Mouse (Mus musculus) midbrain, embryonic 16.5 days (tissue): ENCODE data around the gene Bhlhe41. TPM values are rescaled to one million over a fixed set of nuclear protein-coding genes. Genes with fewer than 3 reads are reported as not detected.

Experiments
- ATAC-seq: fragments of 200-750 bp; cut with Nextera tagmentation; 2 replicates; pipeline ENCODE4 v1.8.0; 2017; ENCODE audit warnings: moderate TSS enrichment
- H3K27ac ChIP-seq: fragments of 300-500 bp; sonication (generic); 2 replicates; pipeline ENCODE4 v1.5.1; 2014; ENCODE audit warnings: mild to moderate bottlenecking, low read length, mixed read lengths
- H3K27me3 ChIP-seq: fragments of 300-500 bp; sonication (generic); 2 replicates; pipeline ENCODE4 v1.6.1; 2014; ENCODE audit warnings: low read depth, low read length, mixed read lengths; ENCODE audit not compliant: control insufficient read depth, insufficient read depth
- H3K36me3 ChIP-seq: fragments of 300-500 bp; sonication (generic); 2 replicates; pipeline ENCODE4 v1.6.1; 2014; ENCODE audit warnings: mild to moderate bottlenecking, low read length, moderate library complexity, mixed read lengths; ENCODE audit not compliant: control insufficient read depth, insufficient read depth
- H3K4me1 ChIP-seq: fragments of 300-500 bp; sonication (generic); 2 replicates; pipeline ENCODE4 v1.6.1; 2014; ENCODE audit warnings: mild to moderate bottlenecking, low read length, mixed read lengths; ENCODE audit not compliant: control insufficient read depth, insufficient read depth
- H3K4me2 ChIP-seq: fragments of 300-500 bp; sonication (generic); 2 replicates; pipeline ENCODE4 v1.6.1; 2014; ENCODE audit warnings: mild to moderate bottlenecking, low read length, mixed read lengths
- H3K4me3 ChIP-seq: fragments of 300-500 bp; sonication (generic); 2 replicates; pipeline ENCODE4 v1.5.1; 2014; ENCODE audit warnings: low read depth, mild to moderate bottlenecking, low read length, moderate library complexity, mixed read lengths
- H3K9ac ChIP-seq: fragments of 300-500 bp; sonication (generic); 2 replicates; pipeline ENCODE4 v1.6.1; 2014; ENCODE audit warnings: low read depth, low read length, mixed read lengths
- H3K9me3 ChIP-seq: fragments of 300-500 bp; sonication (generic); replicated peaks from 2 replicates; pipeline ENCODE4 v1.6.1; 2014; ENCODE audit warnings: mild to moderate bottlenecking, low read length, mixed read lengths; ENCODE audit not compliant: control insufficient read depth, poor library complexity, severe bottlenecking
- WGBS: fragments of 180-500 bp; shearing (Covaris S2); extraction: QIAGEN DNeasy Blood & Tissue Kit; methylation state at CpG from one replicate; pipeline ENCODE4 v1.1.7; 2014; 5-methylcytosine and 5-hydroxymethylcytosine counted together
- polyA plus RNA-seq: library from polyadenylated mRNA; unstranded; fragments of >200 nt; fragmentation: Nextera tagmentation; extraction: Ambion mirVana; gene quantifications from 2 replicates; pipeline ENCODE4 v1.2.1, GENCODE M21; 2015

Bhlhe41 gene
- polyA plus RNA-seq, 1 experiment from 2014 or later = 9.7 TPM

GRCm38 (mm10) chr6:145862739-145863064 is 2.7 kb downstream of the Bhlhe41 start:
- H3K4me3 ChIP-seq = peak overlapping the region; percentile 81
- 0 out of 2 replicates have a peak, but pooled peaks have one; percentile 0 for ATAC-seq
- H3K4me1 ChIP-seq = peaks cover 21% of the 10 kb centered on the region
- peaks cover 3% of the 10 kb centered on the region; the same call in 1 of the 2 replicates for H3K27me3 ChIP-seq
- H3K9me3 ChIP-seq = no peaks in the 10 kb centered on the region
- no peaks in the 10 kb centered on the region for H3K36me3 ChIP-seq
- peak overlapping the region; percentile 73 for H3K27ac ChIP-seq
- peak overlapping the region; percentile 92 for H3K9ac ChIP-seq
- H3K4me2 ChIP-seq = peak overlapping the region; percentile 100
- under 1% methylated on average over 35 of the region's 35 CpGs for WGBS

- H3K27ac ChIP-seq = no peak overlapping the region
- H3K27me3 ChIP-seq = peaks cover 7% of the 10 kb centered on the region; the same call in 1 of the 2 replicates
- H3K36me3 ChIP-seq = no peaks in the 10 kb centered on the region
- H3K9me3 ChIP-seq = no peaks in the 10 kb centered on the region
- peak overlapping the region; percentile 92 for H3K9ac ChIP-seq
- H3K4me3 ChIP-seq = peak overlapping the region; percentile 81
- 19% methylated on average over 4 of the region's 4 CpGs for WGBS
- H3K4me2 ChIP-seq = peak overlapping the region; percentile 100
- peaks cover 21% of the 10 kb centered on the region for H3K4me1 ChIP-seq
- ATAC-seq = no peak
Observed at GRCm38 (mm10) chr6:145862321-145862720, 3.0 kb downstream of the Bhlhe41 start.

- no peak overlapping the region for H3K27ac ChIP-seq
- H3K27me3 ChIP-seq = peaks cover 7% of the 10 kb centered on the region; the same call in 1 of the 2 replicates
- no peak for ATAC-seq
- H3K36me3 ChIP-seq = no peaks in the 10 kb centered on the region
- H3K4me2 ChIP-seq = peak overlapping the region; percentile 100
- H3K4me1 ChIP-seq = peaks cover 19% of the 10 kb centered on the region
- no peaks in the 10 kb centered on the region for H3K9me3 ChIP-seq
- 64% methylated on average over 9 of the region's 9 CpGs for WGBS
- no peak overlapping the region for H3K9ac ChIP-seq
- H3K4me3 ChIP-seq = peak overlapping the region; percentile 81
Observed at GRCm38 (mm10) chr6:145861462-145862227, 3.7 kb downstream of the Bhlhe41 start.

DNA sequence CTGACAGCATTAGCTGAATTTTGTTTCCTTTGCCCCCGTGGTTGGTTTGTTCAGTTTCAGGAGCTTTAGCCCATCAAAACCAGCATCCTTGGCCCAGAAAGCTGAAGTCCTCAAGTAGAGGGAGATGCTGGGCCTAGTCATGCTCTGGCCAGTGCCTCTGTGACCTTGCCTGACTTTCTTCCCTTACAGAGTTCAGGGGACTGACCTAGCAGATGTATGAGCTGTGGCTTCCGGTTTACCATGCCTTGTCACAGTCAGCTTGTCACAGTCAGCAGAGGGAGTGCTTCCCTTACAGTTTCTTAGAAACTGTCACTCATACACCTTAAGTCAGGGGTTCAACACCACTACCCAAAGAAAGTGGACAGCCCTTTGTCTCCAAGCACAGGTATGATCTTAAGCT is 5.0 kb downstream of the Bhlhe41 start:
- no peak for ATAC-seq
- H3K4me2 ChIP-seq = no peak overlapping the region

GRCm38 (mm10) chr6:145858414-145858813 is 6.9 kb downstream of the Bhlhe41 start:
- Histone ChIP-seq H3K9me3 (no peaks in the 10 kb centered on the region), H3K9ac (no peak overlapping the region), H3K4me2 (no peak overlapping the region), H3K27me3 (peaks cover 7% of the 10 kb centered on the region; the same call in 1 of the 2 replicates), H3K36me3 (no peaks in the 10 kb centered on the region), H3K27ac (no peak overlapping the region), H3K4me1 (peaks cover 17% of the 10 kb centered on the region), H3K4me3 (no peak overlapping the region)
- WGBS = 76% methylated on average over 8 of the region's 8 CpGs
- no peak for ATAC-seq

More for the DNA sequence above, 5.0 kb downstream of the Bhlhe41 start:
- Histone ChIP-seq H3K9me3 (no peaks in the 10 kb centered on the region), H3K4me1 (peaks cover 24% of the 10 kb centered on the region), H3K27me3 (peaks cover 7% of the 10 kb centered on the region; the same call in 1 of the 2 replicates), H3K36me3 (no peaks in the 10 kb centered on the region), H3K4me3 (no peak overlapping the region), H3K27ac (no peak overlapping the region), H3K9ac (no peak overlapping the region)
- 46% methylated on average over 2 of the region's 2 CpGs for WGBS

GRCm38 (mm10) chr6:145857428-145857827 is 7.9 kb downstream of the Bhlhe41 start:
- ATAC-seq = no peak
- H3K27me3 ChIP-seq = peaks cover 7% of the 10 kb centered on the region; the same call in 1 of the 2 replicates
- WGBS = 82% methylated on average over 7 of the region's 7 CpGs
- no peak overlapping the region for H3K9ac ChIP-seq
- no peaks in the 10 kb centered on the region for H3K36me3 ChIP-seq
- peaks cover 17% of the 10 kb centered on the region for H3K4me1 ChIP-seq
- H3K4me3 ChIP-seq = no peak overlapping the region
- H3K4me2 ChIP-seq = no peak overlapping the region
- H3K9me3 ChIP-seq = no peaks in the 10 kb centered on the region
- no peak overlapping the region for H3K27ac ChIP-seq

DNA sequence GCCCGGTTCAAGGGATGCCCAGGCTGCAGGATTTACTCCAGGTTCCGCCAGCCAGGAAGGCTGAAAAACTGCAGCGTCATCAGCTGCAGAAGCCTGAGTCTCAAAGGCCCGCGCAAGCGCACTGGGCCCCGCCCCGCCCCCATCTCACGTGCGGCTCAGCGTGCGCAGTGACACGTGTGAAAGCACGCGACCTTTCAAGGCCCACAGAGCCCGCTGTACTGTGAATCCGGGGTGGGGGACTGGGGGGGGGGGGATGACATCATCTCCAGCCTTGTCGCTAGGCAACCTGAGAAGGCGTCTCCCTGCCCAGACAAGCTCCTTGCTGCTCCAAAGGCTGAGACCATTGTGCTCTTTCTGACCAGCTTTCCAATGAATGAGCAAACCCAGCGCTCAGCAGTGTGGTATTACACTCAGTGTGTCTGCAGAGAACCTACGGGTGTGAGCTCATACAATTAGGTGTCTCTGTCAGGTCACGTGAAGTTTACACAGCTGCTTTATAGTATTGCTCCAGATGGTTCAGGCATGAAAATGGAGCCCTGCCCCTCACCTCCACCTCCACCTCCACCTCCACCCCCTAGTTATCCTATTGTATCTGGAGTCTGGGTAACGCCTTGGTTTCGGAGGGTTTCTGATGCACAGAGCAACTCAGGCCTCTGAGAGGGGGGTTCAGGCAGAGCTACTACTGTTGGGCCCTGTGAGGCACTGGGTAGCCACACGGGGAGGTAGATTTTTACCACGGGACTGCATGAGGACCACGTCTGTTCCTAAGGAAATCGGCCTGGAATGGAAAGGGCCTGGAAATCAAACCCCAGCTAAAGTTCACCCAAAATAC is 9.4 kb downstream of the Bhlhe41 start:
- H3K27me3 ChIP-seq = peaks cover 7% of the 10 kb centered on the region; the same call in 1 of the 2 replicates
- H3K36me3 ChIP-seq = no peaks in the 10 kb centered on the region
- peaks cover 15% of the 10 kb centered on the region for H3K4me1 ChIP-seq
- peak; percentile 94 for ATAC-seq
- H3K4me3 ChIP-seq = peak overlapping the region; percentile 31
- peak overlapping the region; percentile 52 for H3K9ac ChIP-seq
- H3K9me3 ChIP-seq = no peaks in the 10 kb centered on the region
- peak overlapping the region; percentile 57 for H3K4me2 ChIP-seq
- 2% methylated on average over 28 of the region's 28 CpGs for WGBS
- H3K27ac ChIP-seq = peak overlapping the region; percentile 69

DNA sequence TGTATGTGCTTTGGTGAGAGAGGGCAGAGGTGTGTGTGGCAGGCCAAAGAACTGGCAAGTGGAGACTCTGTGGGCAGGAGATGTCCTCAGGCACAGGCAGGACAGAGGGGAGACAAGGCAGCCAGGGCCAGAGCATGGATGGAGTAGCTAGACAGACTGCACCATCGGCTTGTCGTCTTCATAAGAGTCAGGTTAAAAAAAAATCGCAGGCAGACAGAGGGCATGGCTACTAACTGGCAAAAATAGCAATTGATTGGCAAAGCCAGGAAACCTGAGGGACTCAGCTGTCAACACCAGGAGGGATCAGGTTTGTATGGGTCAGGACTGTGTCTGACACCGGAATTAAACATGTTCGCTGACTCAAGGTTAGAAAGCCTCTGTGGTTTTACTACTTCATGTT is 10.6 kb downstream of the Bhlhe41 start:
- no peak overlapping the region for H3K27ac ChIP-seq
- ATAC-seq = no peak
- H3K4me2 ChIP-seq = no peak overlapping the region; the same call in 1 of the 2 replicates
- H3K27me3 ChIP-seq = peaks cover 4% of the 10 kb centered on the region; the same call in 1 of the 2 replicates
- WGBS = 52% methylated on average over 5 of the region's 5 CpGs
- peaks cover 15% of the 10 kb centered on the region for H3K4me1 ChIP-seq
- no peak overlapping the region for H3K9ac ChIP-seq
- no peak overlapping the region for H3K4me3 ChIP-seq
- no peaks in the 10 kb centered on the region for H3K36me3 ChIP-seq
- no peaks in the 10 kb centered on the region for H3K9me3 ChIP-seq
